Mouse (Mus musculus) gastrocnemius, adult 18-20 months (tissue): ENCODE results near the gene Arnt. TPM values are rescaled to one million over a fixed set of nuclear protein-coding genes. Genes with fewer than 3 reads are reported as not detected.
"Not testable (repeated sequence)": the region's sequence is repeated elsewhere in the genome, so short reads cannot be mapped to it uniquely, and the experiment has no call there.

Source experiments
- DNase-seq: peaks from one replicate; pipeline ENCODE4 v3.0.0; 2021; ENCODE audit warnings: low spot score
- total RNA-seq, 2 experiments: library from RNA; stranded (reverse); gene quantifications; 2 replicates each; pipeline ENCODE4 v1.2.3; 2021

The Arnt gene
- total RNA-seq, 2 experiments from 2014 or later: 41.3 to 46.5 TPM

GRCm38 (mm10) chr3:95526111-95526510, 91.9 kb downstream of the Arnt start:
- no peak for DNase-seq

DNA sequence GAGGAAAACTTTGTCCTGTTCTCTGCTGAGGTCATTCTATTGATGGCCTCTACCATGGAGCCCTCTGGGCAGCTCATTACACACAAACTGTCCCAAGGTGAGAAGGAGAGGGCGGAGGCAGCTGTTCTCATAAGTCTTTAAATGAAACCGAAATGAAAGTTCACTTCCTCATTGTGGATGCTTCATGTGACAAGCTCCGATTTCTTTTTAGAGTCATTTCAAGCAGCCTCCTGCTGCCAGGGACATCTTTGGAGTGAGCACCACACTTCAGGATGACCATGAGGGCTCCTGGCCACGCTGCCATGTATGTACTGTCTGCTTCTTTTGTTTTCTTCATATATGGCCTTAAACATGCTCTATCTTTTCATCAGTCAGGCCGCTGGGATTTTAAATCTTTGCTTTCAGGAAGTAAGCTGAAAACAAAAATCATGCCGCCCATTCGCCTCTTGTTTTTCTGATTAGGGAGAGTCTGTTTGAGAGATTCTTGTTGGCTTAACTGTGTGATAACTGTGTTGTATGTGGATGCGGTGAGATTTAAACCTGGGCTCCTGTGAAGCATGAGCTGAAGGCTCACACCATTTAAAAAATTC, 92.5 kb downstream of the Arnt start, which contains the start of gene Ctss:
Gene Ctss (plus strand): TSS at position 165 of the 590 bp plus-strand sequence.
- no peak for DNase-seq

GRCm38 (mm10) chr3:95529814-95530213, 95.6 kb downstream of the Arnt start:
- DNase-seq: no peak

DNA sequence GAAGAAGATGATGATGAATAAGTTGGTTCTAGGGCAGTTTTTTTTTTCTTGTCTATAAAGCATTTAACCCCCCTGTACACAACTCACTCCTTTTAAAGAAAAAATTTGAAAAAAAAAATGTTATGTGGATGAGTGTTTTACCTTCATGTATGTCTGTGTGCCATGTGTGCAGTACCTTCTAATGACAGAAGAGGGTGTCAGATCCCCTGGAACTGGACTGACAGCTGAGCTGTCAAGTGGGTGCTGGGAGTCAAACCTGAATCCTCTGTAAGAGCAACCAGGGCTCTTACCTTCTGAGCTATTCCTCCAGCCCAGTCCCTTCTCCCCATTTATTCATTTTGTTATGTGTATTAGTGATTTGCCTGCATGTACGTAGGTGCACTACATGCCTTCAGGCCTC, 96.8 kb downstream of the Arnt start:
- no peak for DNase-seq

DNA sequence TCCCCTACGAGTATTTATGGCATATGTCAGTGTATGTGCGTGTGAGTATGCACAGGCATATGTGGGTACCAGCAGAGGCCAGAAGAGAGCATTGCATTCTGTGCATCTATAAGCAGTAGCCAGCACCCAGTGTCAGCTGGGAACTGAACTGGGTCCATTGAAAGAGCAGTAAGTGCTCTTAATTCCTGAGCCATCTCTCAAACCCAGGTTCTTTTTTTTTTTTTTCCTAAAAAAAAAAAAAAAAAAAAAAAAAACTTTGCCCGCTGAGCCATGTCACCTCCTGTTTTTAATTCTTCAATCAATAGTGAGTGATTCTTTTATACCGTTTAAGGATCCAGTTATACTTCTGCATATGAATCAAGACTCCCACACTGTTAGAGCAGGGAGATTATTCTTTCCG, 99.2 kb downstream of the Arnt start:
- no peak for DNase-seq

DNA sequence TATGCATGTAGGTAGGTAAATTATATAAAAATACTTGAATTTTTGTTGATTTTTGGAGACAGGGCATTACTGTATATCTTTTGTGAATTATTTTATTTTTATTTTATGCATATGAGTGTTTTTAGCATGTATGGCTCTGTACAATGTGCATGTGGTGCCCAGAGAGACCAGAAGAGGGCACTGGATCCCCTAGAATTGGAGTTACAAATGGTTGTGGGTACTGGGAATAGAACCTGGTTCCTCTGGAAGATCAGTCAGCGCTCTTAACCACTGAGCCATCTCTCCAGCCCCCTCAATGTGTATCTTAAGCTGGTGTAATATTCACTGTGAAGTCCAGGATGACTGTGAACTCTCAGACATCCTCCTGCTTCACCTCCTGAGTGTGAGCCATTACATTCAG, 100.7 kb downstream of the Arnt start:
- DNase-seq: no peak

DNA sequence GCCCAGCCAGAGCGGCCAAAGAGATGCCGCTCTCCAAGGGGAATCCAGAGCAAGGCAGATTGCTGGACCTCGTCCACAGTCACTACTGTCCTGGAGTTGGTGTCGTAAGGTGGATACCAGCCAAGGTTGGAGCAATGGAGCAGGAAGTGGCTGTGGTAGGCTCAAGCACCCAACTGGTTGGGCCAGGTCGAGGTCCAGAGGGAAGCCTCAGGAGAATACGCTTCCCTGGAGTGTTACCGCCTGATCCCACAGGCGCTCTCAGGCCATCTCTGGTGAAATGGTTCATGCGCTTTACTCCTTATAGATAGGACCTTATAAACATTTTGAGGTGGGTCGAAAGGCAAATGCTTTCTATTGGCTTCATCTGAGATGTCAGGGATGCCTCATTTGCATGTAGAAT, 104.7 kb downstream of the Arnt start:
- no peak for DNase-seq

DNA sequence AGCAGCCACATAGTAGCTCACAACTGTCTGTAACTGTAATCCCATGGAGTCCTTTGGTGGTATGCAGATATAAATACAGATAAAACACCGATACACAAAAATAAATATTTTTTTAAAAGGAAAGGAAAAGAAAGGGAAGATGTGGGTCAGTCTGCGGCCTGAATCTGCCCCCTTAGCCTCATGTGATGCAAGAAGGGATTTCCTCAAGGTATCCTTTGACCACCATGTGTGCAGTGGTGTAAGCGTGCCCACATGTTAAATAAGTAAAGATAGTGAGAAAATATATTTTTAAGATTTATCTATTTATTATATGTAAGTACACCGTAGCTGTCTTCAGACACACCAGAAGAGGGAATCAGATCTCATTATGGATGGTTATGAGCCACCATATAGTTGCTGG, 105.6 kb downstream of the Arnt start:
- no peak for DNase-seq

DNA sequence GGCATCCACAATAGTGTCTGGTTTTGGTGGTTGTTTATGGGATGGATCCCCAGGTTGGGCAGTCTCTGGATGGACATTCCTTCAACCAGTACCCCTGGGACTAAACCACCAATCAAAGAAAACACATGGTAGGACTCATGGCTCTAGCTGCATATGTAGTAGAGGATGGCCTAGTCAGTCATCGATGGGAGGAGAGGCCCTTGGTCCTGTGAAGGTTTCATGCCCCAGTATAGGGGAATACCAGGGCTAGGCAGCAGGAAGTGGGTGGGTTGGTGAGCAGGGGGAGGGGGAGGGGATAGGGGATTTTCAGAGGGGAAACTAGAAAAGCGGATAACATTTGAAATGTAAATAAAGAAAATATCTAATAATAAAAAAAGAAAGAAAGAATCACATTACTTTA, 107.0 kb downstream of the Arnt start:
- DNase-seq: not testable (repeated sequence)

- DNase-seq: no peak
Measured at GRCm38 (mm10) chr3:95542171-95542570, 108.0 kb downstream of the Arnt start.

GRCm38 (mm10) chr3:95542981-95543380, 108.8 kb downstream of the Arnt start:
- DNase-seq: no peak

Other genes starting within 250 kb of the Arnt start
- 10 to 100 TPM in 1 of 2 experiments, 1 to 10 TPM in 1; 7.1 to 10.0 TPM for gene Gabpb2, start 216.5 kb upstream of the Arnt start, total RNA-seq
- 10 to 100 TPM; 12.4 to 17.1 TPM for gene Cdc42se1, start 205.7 kb upstream of the Arnt start, total RNA-seq
- 10 to 100 TPM; 69.8 to 83.1 TPM for gene Mllt11, start 202.2 kb upstream of the Arnt start, total RNA-seq
- not detected for gene Gm128, start 192.8 kb upstream of the Arnt start, total RNA-seq
- gene Bnipl, start 183.2 kb upstream of the Arnt start, total RNA-seq: not detected
- 10 to 100 TPM; 29.7 to 30.6 TPM for gene Mindy1, start 153.0 kb upstream of the Arnt start, total RNA-seq
- gene Prune1, start 152.3 kb upstream of the Arnt start, total RNA-seq: 10 to 100 TPM; 51.3 to 56.0 TPM
- under 1 TPM in 1 of 2 experiments, not detected in 1; 0.17 TPM for gene Anxa9, start 127.2 kb upstream of the Arnt start, total RNA-seq
- 10 to 100 TPM; 14.7 to 22.1 TPM for gene Cers2, start 119.6 kb upstream of the Arnt start, total RNA-seq
- 10 to 100 TPM in 1 of 2 experiments, 1 to 10 TPM in 1; 8.9 to 10.8 TPM for gene Setdb1, start 77.2 kb upstream of the Arnt start, total RNA-seq
- under 1 TPM; 0.32 to 0.33 TPM for gene 4930558C23Rik, start 31.5 kb upstream of the Arnt start, total RNA-seq
- gene Ctsk, start 64.9 kb downstream of the Arnt start, total RNA-seq: 1 to 10 TPM; 3.2 to 4.6 TPM
- gene Ctss, start 92.4 kb downstream of the Arnt start, total RNA-seq: 1 to 10 TPM; 2.2 to 4.0 TPM
- not detected for gene Hormad1, start 125.3 kb downstream of the Arnt start, total RNA-seq
- gene Golph3l, start 154.5 kb downstream of the Arnt start, total RNA-seq: 10 to 100 TPM; 10.3 to 11.1 TPM
- gene Ensa, start 190.6 kb downstream of the Arnt start, total RNA-seq: 100 to 1,000 TPM in 1 of 2 experiments, 10 to 100 TPM in 1; 95.9 to 106 TPM
- gene Mcl1, start 224.4 kb downstream of the Arnt start, total RNA-seq: 10 to 100 TPM; 96.0 to 99.4 TPM